10 mouse cellular contexts compared by ENCODE assay signal in genomic region chr11:43617924-43618323, GRCm38 (mm10). TPM values are rescaled to one million over a fixed set of nuclear protein-coding genes. Genes with fewer than 3 reads are reported as not detected.
DNase-seq lines count a peak whose midpoint lies in the region; ATAC-seq lines count a peak whose summit lies in the region.
"Had no signal": no experiment of that assay in that cellular context is flagged by ENCODE, and none has a peak within 500 bp of the region (broad histone marks: within the 10 kb centered on the region; RNA-seq: fewer than 3 reads in every experiment).

No protein-coding gene starts in this region.

- no peak overlapping the region for H3K4me2 ChIP-seq in hindbrain, embryonic 16.5 days (ENCODE audit: low read length)
- no peak overlapping the region for H3K4me2 ChIP-seq in stomach, embryonic 14.5 days (replicated peaks; ENCODE audit: low read depth, low read length)

- ATAC-seq in hindbrain, embryonic 16.5 days = peak; percentile 38
- ATAC-seq in stomach, embryonic 14.5 days (ENCODE audit: insufficient number of reproducible peaks, insufficient read depth, low FRiP score, low read depth) = peak; percentile 55; the same call in 1 of the 2 replicates
- ATAC-seq in erythroblast, adult 5-6 weeks (replicated peaks; ENCODE audit: low FRiP score, poor library complexity, severe bottlenecking) = no peak

- 25% methylated on average over 5 of the region's 5 CpGs for WGBS in hindbrain, embryonic 16.5 days
- 45% methylated on average over 5 of the region's 5 CpGs for WGBS in stomach, embryonic 14.5 days

- H3K4me3 ChIP-seq in hindbrain, embryonic 16.5 days (ENCODE audit: low read length) = no peak overlapping the region
- no peak overlapping the region for H3K4me3 ChIP-seq in stomach, embryonic 14.5 days (ENCODE audit: low read depth, low read length)
- H3K4me3 ChIP-seq: myocyte had no signal

- H3K9ac ChIP-seq in hindbrain, embryonic 16.5 days (ENCODE audit: low read depth, low read length) = no peak overlapping the region
- H3K9ac ChIP-seq in stomach, embryonic 14.5 days (replicated peaks; ENCODE audit: low read depth, low read length) = no peak overlapping the region

- no peaks in the 10 kb centered on the region for H3K9me3 ChIP-seq in hindbrain, embryonic 16.5 days (ENCODE audit: control insufficient read depth, low read length)
- H3K9me3 ChIP-seq in stomach, embryonic 14.5 days (ENCODE audit: control insufficient read depth, low read depth, low read length) = no peaks in the 10 kb centered on the region

- H3K4me1 ChIP-seq in hindbrain, embryonic 16.5 days (ENCODE audit: control insufficient read depth, insufficient read depth, low read depth, low read length) = peaks cover 4% of the 10 kb centered on the region; the same call in 1 of the 2 replicates
- H3K4me1 ChIP-seq in stomach, embryonic 14.5 days (ENCODE audit: control insufficient read depth, insufficient read depth, low read length) = peaks cover 10% of the 10 kb centered on the region

- no peak overlapping the region for H3K27ac ChIP-seq in hindbrain, embryonic 16.5 days (ENCODE audit: low read depth, low read length)
- peak overlapping the region; percentile 77 for H3K27ac ChIP-seq in stomach, embryonic 14.5 days (ENCODE audit: low read length)

- H3K36me3 ChIP-seq in hindbrain, embryonic 16.5 days (ENCODE audit: control insufficient read depth, insufficient read depth, low read length) = no peaks in the 10 kb centered on the region
- H3K36me3 ChIP-seq in stomach, embryonic 14.5 days (ENCODE audit: control insufficient read depth, insufficient read depth, low read length) = no peaks in the 10 kb centered on the region

- H3K27me3 ChIP-seq in hindbrain, embryonic 16.5 days (replicated peaks; ENCODE audit: control insufficient read depth, insufficient read depth, low read length) = no peaks in the 10 kb centered on the region
- no peaks in the 10 kb centered on the region for H3K27me3 ChIP-seq in stomach, embryonic 14.5 days (ENCODE audit: control insufficient read depth, insufficient read depth, low read length)

- DNase-seq in cerebellum, postnatal 10 days = peak; percentile 66 to 71
- DNase-seq in cerebellum, adult 9-11 months = no peak
- DNase-seq in right cerebral cortex, postnatal 4 days = peak; percentile 23
- no peak for DNase-seq in right cerebral cortex, adult 2 months (ENCODE audit: low spot score in 2 of 2)
- DNase-seq in adrenal gland, adult (ENCODE audit: inconsistent age in 2 of 2, low spot score in 1 of 2) = no peak

RNA-seq across cellular contexts. Expression of gene Fabp6, which starts 16.6 kb away (rescaled TPM):
- polyA plus RNA-seq in hindbrain, embryonic 16.5 days (2015; fragmentation: Nextera tagmentation; extraction: Ambion mirVana) = not detected in 2 replicates
- polyA plus RNA-seq in stomach, embryonic 14.5 days (2014; fragmentation: Nextera tagmentation; extraction: Ambion mirVana) = not detected in 2 replicates
- total RNA-seq in erythroblast, adult 5-6 weeks (2015; ENCODE audit: low replicate concordance) = not detected in 2 replicates
- not detected in 2 replicates for total RNA-seq in erythroblast, adult 5-6 weeks (2017; ENCODE audit: low replicate concordance)
- total RNA-seq: gastrocnemius, postnatal 4 days had no signal
- polyA plus RNA-seq: myocyte had no signal

RNA-seq across cellular contexts. Expression of gene 4933415A04Rik, which starts 31.1 kb away (rescaled TPM):
- 2.2 and 3.3 TPM in 2 replicates for polyA plus RNA-seq in hindbrain, embryonic 16.5 days (2015; fragmentation: Nextera tagmentation; extraction: Ambion mirVana)
- polyA plus RNA-seq in stomach, embryonic 14.5 days (2014; fragmentation: Nextera tagmentation; extraction: Ambion mirVana) = 4.1 and 6.2 TPM in 2 replicates
- not detected in 2 replicates for total RNA-seq in erythroblast, adult 5-6 weeks (2015; ENCODE audit: low replicate concordance)
- not detected in 2 replicates for total RNA-seq in erythroblast, adult 5-6 weeks (2017; ENCODE audit: low replicate concordance)
- polyA plus RNA-seq: myocyte had no signal

Comparison
In these comparisons a context has a peak if more than half of its experiments do, and no peak if none do; other contexts are left out.
1. DNase-seq: peak in cerebellum, postnatal 10 days (2 of 2) and right cerebral cortex, postnatal 4 days (single experiment); none in cerebellum, adult 9-11 months (single experiment), right cerebral cortex, adult 2 months (0 of 2) and adrenal gland, adult (0 of 2).